ENCODE assay signal across 20 mouse cellular contexts in the genomic region with DNA sequence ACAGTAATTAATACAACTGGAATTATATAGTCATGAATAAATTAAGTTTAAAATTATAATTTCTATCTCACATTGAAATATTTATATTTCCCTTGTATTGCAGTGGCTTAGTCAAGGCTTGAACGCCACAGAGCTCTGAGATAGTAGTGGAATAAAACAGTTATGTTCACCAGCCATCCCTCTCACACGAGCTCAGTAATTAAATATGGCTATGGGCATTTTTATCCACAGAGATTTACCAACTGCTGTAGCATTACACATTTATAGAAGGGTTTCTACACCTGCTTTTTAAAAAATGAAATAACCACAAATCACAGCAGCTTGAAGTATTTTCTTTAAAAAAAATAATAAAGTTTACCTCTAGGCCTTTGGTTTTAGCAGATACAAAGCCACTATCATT.
DNase-seq lines count a peak whose midpoint lies in the region; ATAC-seq lines count a peak whose summit lies in the region.
"Had no signal": no experiment of that assay in that cellular context is flagged by ENCODE, and none has a peak within 500 bp of the region (broad histone marks: within the 10 kb centered on the region; RNA-seq: fewer than 3 reads in every experiment).

No protein-coding gene starts in this region.

- ATAC-seq in forebrain, embryonic 11.5 days (replicated peaks; ENCODE audit: low FRiP score): 0 out of 2 replicates have a peak, but pooled peaks have one; percentile 34
- 0 out of 2 replicates have a peak, but pooled peaks have one; percentile 12 for ATAC-seq in neural tube, embryonic 12.5 days (ENCODE audit: low FRiP score, low read depth)
- peak; percentile 58; the same call in 1 of the 2 replicates for ATAC-seq in midbrain, embryonic 12.5 days (ENCODE audit: low FRiP score, low read depth)
- ATAC-seq in neural tube, embryonic 15.5 days (ENCODE audit: low FRiP score): peak; percentile 68

- no peak overlapping the region for H3K9ac ChIP-seq in forebrain, embryonic 11.5 days (ENCODE audit: low read length)
- no peak overlapping the region for H3K9ac ChIP-seq in neural tube, embryonic 12.5 days
- H3K9ac ChIP-seq in midbrain, embryonic 12.5 days (replicated peaks): no peak overlapping the region
- H3K9ac ChIP-seq in neural tube, embryonic 15.5 days (replicated peaks): no peak overlapping the region
- H3K9ac ChIP-seq: heart, embryonic 15.5 days; liver, embryonic 13.5 days; lung, embryonic 14.5 days; neural tube, embryonic 13.5 days had no signal

- no peak for DNase-seq in forebrain, embryonic 11.5 days (ENCODE audit: low spot score)
- DNase-seq in forebrain, embryonic 10.5 days (ENCODE audit: extremely low spot score, low spot score): no peak
- DNase-seq in neural tube, embryonic 10.5 days (ENCODE audit: extremely low spot score, low spot score): no peak
- no peak for DNase-seq in spleen, postnatal 36 days (ENCODE audit: low spot score in 2 of 2)
- no peak for DNase-seq in limb, embryonic 10.5 days (ENCODE audit: low spot score)
- DNase-seq: adrenal gland, postnatal 10 days; cerebellum, adult 11 months; cerebellum, postnatal 10 days; heart, postnatal 4 days; kidney, adult 2 months; kidney, postnatal 10 days; liver, embryonic 13.5 days; lung, embryonic 14.5 days; thymus, postnatal 14 days had no signal

- H3K27ac ChIP-seq in forebrain, embryonic 11.5 days (ENCODE audit: low read depth, low read length): no peak overlapping the region
- no peak overlapping the region for H3K27ac ChIP-seq in forebrain, embryonic 10.5 days
- H3K27ac ChIP-seq in neural tube, embryonic 12.5 days: no peak overlapping the region
- H3K27ac ChIP-seq in midbrain, embryonic 12.5 days (replicated peaks): no peak overlapping the region
- H3K27ac ChIP-seq in neural tube, embryonic 15.5 days (replicated peaks): no peak overlapping the region
- H3K27ac ChIP-seq in limb, embryonic 10.5 days: no peak overlapping the region
- H3K27ac ChIP-seq: embryonic facial prominence, embryonic 10.5 days; heart, embryonic 15.5 days; liver, embryonic 13.5 days; neural tube, embryonic 13.5 days had no signal

- no peak overlapping the region for H3K4me3 ChIP-seq in forebrain, embryonic 11.5 days (ENCODE audit: low read depth, low read length)
- no peak overlapping the region for H3K4me3 ChIP-seq in forebrain, embryonic 10.5 days
- H3K4me3 ChIP-seq in neural tube, embryonic 12.5 days: no peak overlapping the region
- H3K4me3 ChIP-seq in midbrain, embryonic 12.5 days: no peak overlapping the region
- no peak overlapping the region for H3K4me3 ChIP-seq in neural tube, embryonic 15.5 days (replicated peaks)
- no peak overlapping the region for H3K4me3 ChIP-seq in limb, embryonic 10.5 days
- H3K4me3 ChIP-seq: embryonic facial prominence, embryonic 10.5 days; heart, embryonic 15.5 days; liver, embryonic 13.5 days; neural tube, embryonic 13.5 days had no signal

- H3K4me1 ChIP-seq in forebrain, embryonic 11.5 days (replicated peaks; ENCODE audit: control insufficient read depth, insufficient read depth, low read length): no peaks in the 10 kb centered on the region; the same call in 1 of the 2 replicates
- peaks cover 34% of the 10 kb centered on the region for H3K4me1 ChIP-seq in forebrain, embryonic 10.5 days
- 0 out of 2 replicates have a peak, but pooled peaks cover 3% of the 10 kb centered on the region for H3K4me1 ChIP-seq in neural tube, embryonic 12.5 days
- peaks cover 16% of the 10 kb centered on the region for H3K4me1 ChIP-seq in midbrain, embryonic 12.5 days
- H3K4me1 ChIP-seq in neural tube, embryonic 15.5 days: no peaks in the 10 kb centered on the region
- no peaks in the 10 kb centered on the region for H3K4me1 ChIP-seq in limb, embryonic 10.5 days
- H3K4me1 ChIP-seq: embryonic facial prominence, embryonic 10.5 days; heart, embryonic 15.5 days; liver, embryonic 13.5 days had no signal

- no peaks in the 10 kb centered on the region for H3K36me3 ChIP-seq in forebrain, embryonic 11.5 days (ENCODE audit: control insufficient read depth, insufficient read depth, low read length)
- H3K36me3 ChIP-seq in forebrain, embryonic 10.5 days (replicated peaks): no peaks in the 10 kb centered on the region
- H3K36me3 ChIP-seq in neural tube, embryonic 12.5 days: no peaks in the 10 kb centered on the region
- no peaks in the 10 kb centered on the region for H3K36me3 ChIP-seq in midbrain, embryonic 12.5 days
- no peaks in the 10 kb centered on the region for H3K36me3 ChIP-seq in neural tube, embryonic 15.5 days
- no peaks in the 10 kb centered on the region for H3K36me3 ChIP-seq in limb, embryonic 10.5 days
- H3K36me3 ChIP-seq: embryonic facial prominence, embryonic 10.5 days; heart, embryonic 15.5 days; liver, embryonic 13.5 days; neural tube, embryonic 13.5 days had no signal

- no peaks in the 10 kb centered on the region for H3K27me3 ChIP-seq in forebrain, embryonic 11.5 days (ENCODE audit: control insufficient read depth, insufficient read depth, low read length)
- no peaks in the 10 kb centered on the region for H3K27me3 ChIP-seq in forebrain, embryonic 10.5 days (ENCODE audit: poor library complexity, severe bottlenecking)
- no peaks in the 10 kb centered on the region for H3K27me3 ChIP-seq in neural tube, embryonic 12.5 days (replicated peaks)
- H3K27me3 ChIP-seq in midbrain, embryonic 12.5 days: no peaks in the 10 kb centered on the region
- no peaks in the 10 kb centered on the region for H3K27me3 ChIP-seq in neural tube, embryonic 15.5 days (replicated peaks)
- no peaks in the 10 kb centered on the region for H3K27me3 ChIP-seq in limb, embryonic 10.5 days (ENCODE audit: low read depth, poor library complexity, severe bottlenecking)
- H3K27me3 ChIP-seq: heart, embryonic 15.5 days; liver, embryonic 13.5 days; neural tube, embryonic 13.5 days had no signal

- no peaks in the 10 kb centered on the region for H3K9me3 ChIP-seq in forebrain, embryonic 11.5 days (ENCODE audit: control insufficient read depth, low read length)
- H3K9me3 ChIP-seq in forebrain, embryonic 10.5 days: no peaks in the 10 kb centered on the region
- no peaks in the 10 kb centered on the region for H3K9me3 ChIP-seq in neural tube, embryonic 12.5 days
- no peaks in the 10 kb centered on the region for H3K9me3 ChIP-seq in midbrain, embryonic 12.5 days
- no peaks in the 10 kb centered on the region for H3K9me3 ChIP-seq in neural tube, embryonic 15.5 days (replicated peaks)
- H3K9me3 ChIP-seq in limb, embryonic 10.5 days (replicated peaks): no peaks in the 10 kb centered on the region
- H3K9me3 ChIP-seq: embryonic facial prominence, embryonic 10.5 days; heart, embryonic 15.5 days; liver, embryonic 13.5 days; neural tube, embryonic 13.5 days had no signal

- H3K4me2 ChIP-seq in forebrain, embryonic 11.5 days (ENCODE audit: low read depth, low read length, severe bottlenecking): no peak overlapping the region
- no peak overlapping the region for H3K4me2 ChIP-seq in neural tube, embryonic 12.5 days (replicated peaks)
- H3K4me2 ChIP-seq in midbrain, embryonic 12.5 days (replicated peaks): no peak overlapping the region
- H3K4me2 ChIP-seq in neural tube, embryonic 15.5 days: no peak overlapping the region
- H3K4me2 ChIP-seq: heart, embryonic 15.5 days; liver, embryonic 13.5 days; lung, embryonic 14.5 days; neural tube, embryonic 13.5 days had no signal

- 63% methylated on average over 2 of the region's 2 CpGs for WGBS in forebrain, embryonic 11.5 days
- 79% methylated on average over 2 of the region's 2 CpGs for WGBS in forebrain, embryonic 10.5 days
- 76% methylated on average over 2 of the region's 2 CpGs for WGBS in neural tube, embryonic 12.5 days
- WGBS in midbrain, embryonic 12.5 days: 67% methylated on average over 2 of the region's 2 CpGs
- 38% methylated on average over 2 of the region's 2 CpGs for WGBS in neural tube, embryonic 15.5 days
- 81% methylated on average over 2 of the region's 2 CpGs for WGBS in limb, embryonic 10.5 days

Comparison
In these comparisons a context has a peak if more than half of its experiments do, and no peak if none do; other contexts are left out.
1. ATAC-seq: peak in every context shown above with its lines; median percentile 68 in neural tube, embryonic 15.5 days; 58 in midbrain, embryonic 12.5 days; 34 in forebrain, embryonic 11.5 days; 12 in neural tube, embryonic 12.5 days.